Mouse (Mus musculus): ENCODE data around the gene Iqcf5. TPM values are rescaled to one million over a fixed set of nuclear protein-coding genes. Genes with fewer than 3 reads are reported as not detected.

Gene Iqcf5
- total RNA-seq (2021) (not detected), polyA plus RNA-seq (2012; rRNA removed) (not detected in 2 replicates)
- long read RNA-seq: 0 reads

- DNase-seq: no peak
These were observed at the start of gene Iqcf5 for GRCm38 (mm10) chr9:106514273-106514672. Iqcf5 (plus strand) TSS chr9:106514573.

GRCm38 (mm10) chr9:106464751-106465541 is 49.4 kb upstream of the Iqcf5 start:
- DNase-seq: peak; percentile 69

- DNase-seq: no peak
These were observed 48.7 kb upstream of the Iqcf5 start, which contains the start of gene Gpr62 for GRCm38 (mm10) chr9:106465571-106466200. Gpr62 (minus strand) TSS chr9:106465938.

- DNase-seq: no peak
These were observed 47.7 kb upstream of the Iqcf5 start for GRCm38 (mm10) chr9:106466721-106467120.

GRCm38 (mm10) chr9:106467746-106468145 is 46.6 kb upstream of the Iqcf5 start:
- DNase-seq: no peak

GRCm38 (mm10) chr9:106469317-106469716 is 45.1 kb upstream of the Iqcf5 start:
- peak; percentile 4 for DNase-seq

GRCm38 (mm10) chr9:106469776-106470175 is 44.6 kb upstream of the Iqcf5 start:
- peak; percentile 1 for DNase-seq

- DNase-seq: peak; percentile 1
These were observed 43.2 kb upstream of the Iqcf5 start for GRCm38 (mm10) chr9:106470991-106471750.

GRCm38 (mm10) chr9:106471892-106472291 is 42.5 kb upstream of the Iqcf5 start:
- DNase-seq: peak; percentile 70

- no peak for DNase-seq
These were observed 42.1 kb upstream of the Iqcf5 start for GRCm38 (mm10) chr9:106472321-106472720.

- DNase-seq: no peak
These were observed 41.2 kb upstream of the Iqcf5 start for GRCm38 (mm10) chr9:106473081-106473752.

- peak; percentile 9 for DNase-seq
These were observed 40.6 kb upstream of the Iqcf5 start for GRCm38 (mm10) chr9:106473753-106474105.

- peak; percentile 80 for DNase-seq
These were observed 39.9 kb upstream of the Iqcf5 start for GRCm38 (mm10) chr9:106474456-106474855.

GRCm38 (mm10) chr9:106475046-106475445 is 39.3 kb upstream of the Iqcf5 start:
- DNase-seq: peak; percentile 24

GRCm38 (mm10) chr9:106475663-106476001 is 38.7 kb upstream of the Iqcf5 start, which contains the start of gene Rrp9:
Rrp9 (plus strand) TSS chr9:106475963.
- no peak for DNase-seq

- peak; percentile 85 for DNase-seq
These were observed 38.1 kb upstream of the Iqcf5 start for GRCm38 (mm10) chr9:106476002-106476923.

- DNase-seq: peak; percentile 99
These were observed 37.4 kb upstream of the Iqcf5 start, which contains the start of gene Parp3 for GRCm38 (mm10) chr9:106476924-106477484. Parp3 (minus strand) TSS chr9:106476949.

- no peak for DNase-seq
These were observed 36.7 kb upstream of the Iqcf5 start for GRCm38 (mm10) chr9:106477649-106478048.

- no peak for DNase-seq
These were observed 36.3 kb upstream of the Iqcf5 start for GRCm38 (mm10) chr9:106478101-106478500.

- DNase-seq: no peak
These were observed 33.8 kb upstream of the Iqcf5 start for GRCm38 (mm10) chr9:106480541-106480940.

All from adrenal gland, adult 2 months (tissue).